Mouse (Mus musculus): ENCODE measurements around the gene Rab22a.
"Not testable (repeated sequence)": the region's sequence is repeated elsewhere in the genome, so short reads cannot be mapped to it uniquely, and the experiment has no call there.

The Rab22a gene

DNA sequence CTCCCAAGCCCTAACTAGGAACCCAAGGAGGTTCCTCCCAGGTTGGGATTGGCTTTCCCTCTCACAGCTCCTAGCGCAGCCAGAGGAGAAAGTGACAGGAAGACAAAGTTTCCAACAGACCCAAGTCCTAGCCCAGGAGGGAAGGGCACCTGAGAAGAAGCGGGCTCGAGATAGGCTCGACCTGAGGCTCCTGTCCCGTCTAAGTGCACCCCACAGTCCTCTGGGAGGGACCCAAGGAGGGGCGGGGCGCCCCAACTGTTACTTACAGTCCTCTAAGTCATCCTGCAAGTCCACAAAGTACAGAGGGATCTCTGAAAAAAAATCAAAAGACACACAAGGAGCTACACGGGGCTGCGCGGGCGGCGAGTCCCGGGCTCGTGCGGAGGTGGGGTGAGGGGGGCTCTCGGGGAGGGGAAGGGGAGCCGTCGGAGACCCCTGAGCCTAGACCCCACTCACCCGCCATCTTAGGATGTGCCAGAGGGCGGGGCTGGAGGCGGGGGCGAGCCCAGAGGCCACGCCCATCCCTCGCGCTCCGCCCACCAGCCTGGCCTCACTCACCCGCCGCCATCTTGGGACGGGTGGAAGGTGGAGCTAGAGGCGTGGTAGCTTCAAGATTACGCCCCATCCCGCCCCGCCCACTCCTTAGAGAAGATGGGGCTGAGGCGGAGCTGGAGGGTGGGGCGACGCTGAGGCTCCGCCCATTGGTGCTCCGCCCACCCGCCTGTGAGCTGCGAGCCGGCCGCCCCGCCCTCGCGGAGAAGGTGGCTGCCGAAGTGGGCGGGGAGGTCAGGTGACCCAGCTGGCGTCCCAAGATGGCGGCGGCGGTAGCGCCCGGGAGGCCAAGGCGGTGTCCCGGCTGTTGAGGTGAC, at the start of gene Rab22a:
TSS of gene Rab22a (plus strand) at position 704 of the 869 bp plus-strand sequence.
- H3K9me3 ChIP-seq (ENCODE audit: low read length): no peaks in the 10 kb centered on the region
- no peaks in the 10 kb centered on the region for H3K27me3 ChIP-seq (ENCODE audit: insufficient read depth, low read length)
- peaks cover 38% of the 10 kb centered on the region for H3K4me1 ChIP-seq (replicated peaks; ENCODE audit: low read depth, low read length)
- H3K4me3 ChIP-seq (replicated peaks; ENCODE audit: low read length): peak within 1 kb of the TSS; percentile 97
- peaks cover 35% of the 10 kb centered on the region for H3K36me3 ChIP-seq (ENCODE audit: insufficient read depth, low read length)
- no peak for TF ChIP-seq CTCF (conservative IDR thresholded peaks at IDR 0.05; ENCODE audit: low read length)
- TF ChIP-seq NANOG (IDR thresholded peaks at IDR 0.05; ENCODE audit: borderline replicate concordance, low read length): no peak
- TF ChIP-seq POU5F1 (IDR thresholded peaks at IDR 0.05; ENCODE audit: borderline replicate concordance, low read length): no peak

DNA sequence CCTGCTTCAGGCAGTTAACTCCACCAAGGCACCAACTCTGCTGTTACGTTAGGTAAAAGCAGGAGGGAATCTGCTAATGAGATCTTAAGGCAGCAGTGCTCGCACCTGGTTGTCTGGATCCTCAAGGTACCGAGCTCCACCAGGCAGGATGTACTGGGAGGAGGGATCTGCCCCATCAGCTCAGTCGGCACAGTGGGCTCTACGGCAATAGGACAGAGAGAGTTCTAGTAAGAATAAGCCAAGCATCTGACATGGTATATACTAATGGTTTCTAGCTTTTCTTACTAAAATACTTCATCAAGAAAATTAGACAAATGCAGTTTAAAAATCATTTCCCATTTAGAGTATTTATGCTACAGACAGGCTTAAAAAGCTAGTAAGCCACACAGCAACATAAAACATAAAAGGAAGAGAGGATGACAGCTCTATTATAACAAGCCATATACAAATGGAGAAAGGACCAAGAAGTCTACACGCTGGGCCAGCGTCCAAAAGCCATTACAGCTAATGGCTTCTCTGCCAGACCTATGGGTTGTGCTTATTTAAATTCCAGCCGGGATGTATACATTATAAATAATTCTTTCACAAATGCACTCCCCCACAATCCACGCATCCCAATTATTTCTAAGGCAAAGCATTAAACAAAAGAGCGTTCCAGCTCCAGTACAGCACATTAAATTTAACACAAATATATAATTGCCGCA, 44.0 kb upstream of the Rab22a start:
- no peak overlapping the region for H3K4me3 ChIP-seq (replicated peaks; ENCODE audit: low read length)
- TF ChIP-seq POU5F1 (IDR thresholded peaks at IDR 0.05; ENCODE audit: borderline replicate concordance, low read length) (no peak), CTCF (conservative IDR thresholded peaks at IDR 0.05; ENCODE audit: low read length) (no peak), NANOG (IDR thresholded peaks at IDR 0.05; ENCODE audit: borderline replicate concordance, low read length) (no peak)
- peaks cover 14% of the 10 kb centered on the region for H3K4me1 ChIP-seq (replicated peaks; ENCODE audit: low read depth, low read length)
- H3K36me3 ChIP-seq (ENCODE audit: insufficient read depth, low read length): peaks cover 11% of the 10 kb centered on the region
- H3K9me3 ChIP-seq (ENCODE audit: low read length): no peaks in the 10 kb centered on the region
- no peaks in the 10 kb centered on the region for H3K27me3 ChIP-seq (ENCODE audit: insufficient read depth, low read length)

GRCm38 (mm10) chr2:173616156-173616555, 43.4 kb upstream of the Rab22a start:
- Histone ChIP-seq H3K9me3 (ENCODE audit: low read length) (no peaks in the 10 kb centered on the region), H3K36me3 (ENCODE audit: insufficient read depth, low read length) (peaks cover 10% of the 10 kb centered on the region; the same call in 1 of the 2 replicates), H3K4me1 (replicated peaks; ENCODE audit: low read depth, low read length) (peaks cover 7% of the 10 kb centered on the region), H3K27me3 (ENCODE audit: insufficient read depth, low read length) (no peaks in the 10 kb centered on the region), H3K4me3 (replicated peaks; ENCODE audit: low read length) (no peak overlapping the region)
- no peak for TF ChIP-seq CTCF (conservative IDR thresholded peaks at IDR 0.05; ENCODE audit: low read length)
- no peak for TF ChIP-seq NANOG (IDR thresholded peaks at IDR 0.05; ENCODE audit: borderline replicate concordance, low read length)
- no peak for TF ChIP-seq POU5F1 (IDR thresholded peaks at IDR 0.05; ENCODE audit: borderline replicate concordance, low read length)

- Histone ChIP-seq H3K27me3 (ENCODE audit: insufficient read depth, low read length) (no peaks in the 10 kb centered on the region), H3K4me1 (replicated peaks; ENCODE audit: low read depth, low read length) (0 out of 2 replicates have a peak, but pooled peaks cover 2% of the 10 kb centered on the region), H3K36me3 (ENCODE audit: insufficient read depth, low read length) (peaks cover 10% of the 10 kb centered on the region; the same call in 1 of the 2 replicates), H3K4me3 (replicated peaks; ENCODE audit: low read length) (no peak overlapping the region), H3K9me3 (ENCODE audit: low read length) (no peaks in the 10 kb centered on the region)
- TF ChIP-seq POU5F1 (IDR thresholded peaks at IDR 0.05; ENCODE audit: borderline replicate concordance, low read length) (no peak), CTCF (conservative IDR thresholded peaks at IDR 0.05; ENCODE audit: low read length) (no peak)
Measured at GRCm38 (mm10) chr2:173619132-173619531, 40.4 kb upstream of the Rab22a start.

GRCm38 (mm10) chr2:173620645-173621044, 38.9 kb upstream of the Rab22a start:
- Histone ChIP-seq H3K4me1 (replicated peaks; ENCODE audit: low read depth, low read length) (0 out of 2 replicates have a peak, but pooled peaks cover 2% of the 10 kb centered on the region), H3K27me3 (ENCODE audit: insufficient read depth, low read length) (no peaks in the 10 kb centered on the region), H3K9me3 (ENCODE audit: low read length) (no peaks in the 10 kb centered on the region), H3K4me3 (replicated peaks; ENCODE audit: low read length) (no peak overlapping the region), H3K36me3 (ENCODE audit: insufficient read depth, low read length) (no peaks in the 10 kb centered on the region)
- TF ChIP-seq CTCF (conservative IDR thresholded peaks at IDR 0.05; ENCODE audit: low read length) (peak; percentile 19), POU5F1 (IDR thresholded peaks at IDR 0.05; ENCODE audit: borderline replicate concordance, low read length) (no peak), NANOG (IDR thresholded peaks at IDR 0.05; ENCODE audit: borderline replicate concordance, low read length) (no peak)

DNA sequence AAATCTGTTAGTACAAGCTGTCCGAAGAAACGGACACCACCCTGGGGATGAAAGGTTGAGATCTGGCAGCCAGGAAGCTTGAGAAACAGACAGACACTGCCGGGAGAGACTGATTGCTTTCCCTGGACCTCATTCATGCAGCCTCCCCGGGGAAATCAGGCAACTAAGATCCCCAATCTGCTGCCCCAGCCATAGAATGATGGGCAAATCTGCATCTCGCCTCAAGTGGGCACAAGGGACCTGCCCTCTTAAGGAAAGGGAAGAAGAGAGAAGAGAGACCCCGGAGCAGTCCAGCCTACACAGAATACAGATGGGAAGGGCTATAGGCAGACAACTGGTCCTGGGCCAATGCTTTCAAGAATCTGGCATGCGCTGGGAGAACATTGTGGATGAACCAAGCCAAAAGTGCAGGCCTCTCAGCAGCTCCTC, 37.4 kb upstream of the Rab22a start:
- no peak for TF ChIP-seq POU5F1 (IDR thresholded peaks at IDR 0.05; ENCODE audit: borderline replicate concordance, low read length)
- no peak for TF ChIP-seq NANOG (IDR thresholded peaks at IDR 0.05; ENCODE audit: borderline replicate concordance, low read length)
- no peak for TF ChIP-seq CTCF (conservative IDR thresholded peaks at IDR 0.05; ENCODE audit: low read length)
- H3K36me3 ChIP-seq (ENCODE audit: insufficient read depth, low read length): no peaks in the 10 kb centered on the region
- H3K9me3 ChIP-seq (ENCODE audit: low read length): no peaks in the 10 kb centered on the region
- 0 out of 2 replicates have a peak, but pooled peaks cover 2% of the 10 kb centered on the region for H3K4me1 ChIP-seq (replicated peaks; ENCODE audit: low read depth, low read length)
- H3K4me3 ChIP-seq (replicated peaks; ENCODE audit: low read length): no peak overlapping the region
- H3K27me3 ChIP-seq (ENCODE audit: insufficient read depth, low read length): no peaks in the 10 kb centered on the region

- Histone ChIP-seq H3K36me3 (ENCODE audit: insufficient read depth, low read length) (no peaks in the 10 kb centered on the region), H3K4me1 (replicated peaks; ENCODE audit: low read depth, low read length) (0 out of 2 replicates have a peak, but pooled peaks cover 2% of the 10 kb centered on the region), H3K27me3 (ENCODE audit: insufficient read depth, low read length) (no peaks in the 10 kb centered on the region), H3K4me3 (replicated peaks; ENCODE audit: low read length) (no peak overlapping the region), H3K9me3 (ENCODE audit: low read length) (no peaks in the 10 kb centered on the region)
- TF ChIP-seq POU5F1 (IDR thresholded peaks at IDR 0.05; ENCODE audit: borderline replicate concordance, low read length): no peak
- TF ChIP-seq NANOG (IDR thresholded peaks at IDR 0.05; ENCODE audit: borderline replicate concordance, low read length): no peak
Measured at GRCm38 (mm10) chr2:173624667-173625066, 34.9 kb upstream of the Rab22a start.

DNA sequence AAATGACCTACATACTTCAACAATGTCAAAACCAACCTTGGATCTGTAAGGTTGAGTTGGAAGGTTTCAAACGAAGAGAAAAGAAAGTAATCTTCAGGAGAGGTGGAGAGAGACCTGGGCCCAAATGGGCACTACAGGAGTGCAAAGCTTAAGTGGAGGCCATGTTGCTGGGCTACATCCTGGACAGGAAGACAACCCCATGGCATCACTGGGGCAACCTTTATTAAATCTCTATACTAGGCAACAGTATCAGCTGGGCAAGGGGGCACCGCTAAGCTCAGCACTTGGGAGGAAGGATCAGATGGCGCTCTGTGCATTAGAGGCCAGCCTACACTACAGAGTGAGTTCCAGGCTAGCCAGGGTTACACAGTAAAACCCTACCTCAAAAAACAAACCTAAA, 33.8 kb upstream of the Rab22a start:
- Histone ChIP-seq H3K9me3 (ENCODE audit: low read length) (no peaks in the 10 kb centered on the region), H3K36me3 (ENCODE audit: insufficient read depth, low read length) (no peaks in the 10 kb centered on the region), H3K4me1 (replicated peaks; ENCODE audit: low read depth, low read length) (no peaks in the 10 kb centered on the region), H3K4me3 (replicated peaks; ENCODE audit: low read length) (no peak overlapping the region), H3K27me3 (ENCODE audit: insufficient read depth, low read length) (no peaks in the 10 kb centered on the region)
- TF ChIP-seq NANOG (IDR thresholded peaks at IDR 0.05; ENCODE audit: borderline replicate concordance, low read length) (no peak), CTCF (conservative IDR thresholded peaks at IDR 0.05; ENCODE audit: low read length) (0 out of 2 replicates have a peak, but pooled peaks have one; percentile 1), POU5F1 (IDR thresholded peaks at IDR 0.05; ENCODE audit: borderline replicate concordance, low read length) (no peak)

GRCm38 (mm10) chr2:173634106-173634505, 25.5 kb upstream of the Rab22a start:
- peaks cover 11% of the 10 kb centered on the region; the same call in 1 of the 2 replicates for H3K4me1 ChIP-seq (replicated peaks; ENCODE audit: low read depth, low read length)
- not testable (repeated sequence) for H3K9me3 ChIP-seq (ENCODE audit: low read length); H3K36me3 ChIP-seq (ENCODE audit: insufficient read depth, low read length); H3K27me3 ChIP-seq (ENCODE audit: insufficient read depth, low read length)
- peak overlapping the region; percentile 41; the same call in 1 of the 2 replicates for H3K4me3 ChIP-seq (replicated peaks; ENCODE audit: low read length)

All from E14TG2a.4 (cell line).